Mouse (Mus musculus): ENCODE data around the gene Cela2a. TPM values are rescaled to one million over a fixed set of nuclear protein-coding genes. Genes with fewer than 3 reads are reported as not detected.

Gene Cela2a
- total RNA-seq, 2 experiments from 2014 or later, result 0.56 to 1,571 TPM

- DNase-seq (ENCODE audit: low spot score in 2 of 2), result no peak
Observed at GRCm38 (mm10) chr4:141769501-141770160, 56.3 kb downstream of the Cela2a start.

DNA sequence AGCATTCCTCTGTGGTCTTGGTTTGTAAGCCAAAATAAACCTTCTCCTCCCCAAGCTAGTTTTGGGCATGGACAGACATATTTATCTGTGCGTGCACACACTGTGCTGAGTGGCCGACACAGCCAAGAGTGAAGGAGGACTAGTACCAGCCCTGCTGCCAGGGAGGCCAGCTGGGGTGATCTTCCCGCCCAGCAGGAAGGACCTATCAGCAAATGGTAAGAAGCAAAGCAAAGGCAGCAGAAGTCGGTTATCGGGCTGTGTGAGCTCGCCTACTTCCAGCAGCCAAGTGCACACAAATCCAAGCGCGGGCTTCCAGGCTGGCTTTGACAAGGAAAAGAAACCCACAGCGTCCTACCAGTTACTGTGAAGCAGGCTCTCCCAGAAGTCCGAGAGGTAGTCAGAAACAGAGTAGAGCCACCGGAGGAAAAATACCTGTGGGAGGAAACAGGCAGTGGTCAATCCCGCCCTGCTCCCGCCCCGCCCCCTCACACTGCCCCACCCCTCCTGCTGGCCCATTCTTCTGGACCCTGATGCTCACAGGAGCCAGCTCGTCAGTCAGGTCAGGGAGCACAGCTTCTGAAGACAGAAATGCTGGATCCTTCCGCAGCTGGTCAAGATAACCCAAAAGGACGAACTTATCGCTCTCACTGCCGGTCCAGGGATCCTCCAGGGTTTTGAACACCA is 58.5 kb downstream of the Cela2a start:
- no peak for DNase-seq (ENCODE audit: low spot score in 2 of 2)

DNA sequence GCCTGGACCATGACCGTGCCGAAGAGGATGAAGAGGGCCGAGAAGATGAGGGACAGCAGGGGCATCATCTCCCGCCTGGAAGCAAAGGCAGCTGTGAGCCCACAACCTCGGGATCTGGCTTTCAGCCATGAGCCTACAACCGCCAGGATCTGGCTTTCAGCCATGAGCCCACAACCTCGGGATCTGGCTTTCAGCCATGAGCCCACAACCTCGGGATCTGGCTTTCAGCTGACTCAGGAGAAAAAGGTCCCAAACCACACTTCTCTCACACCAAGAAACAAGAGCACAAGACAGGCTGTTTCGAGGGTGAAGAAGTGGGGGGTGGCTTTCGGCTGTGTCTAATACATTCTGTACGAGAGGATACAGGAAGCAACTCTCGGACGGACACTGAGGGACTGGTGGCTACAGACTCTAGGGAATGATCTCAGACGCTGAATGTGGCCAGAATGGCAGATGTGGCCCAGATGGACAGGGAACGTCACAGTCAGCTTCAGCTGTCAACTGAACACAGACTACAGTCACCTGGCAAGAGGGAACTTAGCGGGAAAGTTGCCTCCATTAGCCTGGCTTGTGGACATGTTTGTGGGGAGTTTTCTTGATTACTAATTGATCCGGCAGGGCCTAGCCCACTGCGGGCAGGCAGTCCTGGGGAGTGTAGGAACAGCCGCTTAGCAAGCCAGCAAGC is 59.1 kb downstream of the Cela2a start:
- no peak for DNase-seq (ENCODE audit: low spot score in 2 of 2)

DNA sequence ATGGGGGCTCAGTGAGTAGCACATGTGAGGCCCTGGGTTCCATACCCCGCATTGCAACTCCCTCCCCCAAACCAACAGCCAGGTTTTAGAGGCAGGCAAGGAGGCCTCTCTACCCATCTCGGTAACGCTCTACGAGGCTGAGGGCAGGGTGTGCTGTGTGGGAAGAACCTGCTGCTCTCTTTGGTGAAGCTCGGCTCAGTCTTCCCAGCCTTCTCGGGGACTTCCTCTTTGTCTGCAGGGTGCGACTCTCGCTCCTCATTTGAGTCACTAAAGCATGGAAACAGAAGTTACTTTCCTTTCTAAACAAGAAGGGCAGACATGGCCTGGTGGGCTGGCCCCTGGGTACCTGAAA is 59.7 kb downstream of the Cela2a start:
- DNase-seq (ENCODE audit: low spot score in 2 of 2), result no peak

DNA sequence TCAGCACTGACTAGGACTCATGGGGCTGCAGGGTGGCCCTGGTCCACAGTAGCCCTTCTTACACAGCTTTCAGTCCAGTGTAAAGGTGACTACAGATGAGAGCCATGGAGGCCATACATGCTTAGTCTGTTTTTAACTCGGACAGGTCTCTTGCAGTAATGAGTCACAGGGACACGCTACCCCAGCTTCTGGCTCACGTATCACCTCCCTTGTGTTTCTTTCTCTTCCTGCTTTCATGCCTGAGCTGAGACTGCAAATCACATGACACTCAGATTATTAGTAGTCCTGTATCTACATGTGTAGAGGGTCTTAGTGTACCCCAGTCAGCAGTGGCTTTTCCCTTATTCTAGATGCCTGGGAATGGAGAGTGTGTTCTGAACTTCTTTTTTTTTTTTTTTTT is 61.0 kb downstream of the Cela2a start:
- no peak for DNase-seq (ENCODE audit: low spot score in 2 of 2)

Other genes starting within 250 kb of the Cela2a start
- gene Fblim1, start 220.1 kb downstream of the Cela2a start, total RNA-seq (2021), result 10 to 100 TPM; 24.9 to 32.1 TPM
- 1 to 10 TPM; 3.7 to 3.8 TPM for gene Tmem82, start 207.5 kb downstream of the Cela2a start, total RNA-seq (2021)
- 1 to 10 TPM; 7.4 to 9.5 TPM for gene Slc25a34, start 202.3 kb downstream of the Cela2a start, total RNA-seq (2021)
- gene Plekhm2, start 161.3 kb downstream of the Cela2a start, total RNA-seq (2021), result 10 to 100 TPM; 55.5 to 60.5 TPM
- not detected for gene Rsc1a1, start 140.6 kb downstream of the Cela2a start, total RNA-seq (2021)
- gene Ddi2, start 102.7 kb downstream of the Cela2a start, total RNA-seq (2021), result 10 to 100 TPM; 51.8 to 56.0 TPM
- 10 to 100 TPM in 1 of 2 experiments, 1 to 10 TPM in 1; 4.9 to 13.6 TPM for gene Agmat, start 79.5 kb downstream of the Cela2a start, total RNA-seq (2021)
- gene Dnajc16, start 35.2 kb downstream of the Cela2a start, total RNA-seq (2021), result 10 to 100 TPM; 19.8 to 20.1 TPM
- gene Casp9, start 32.5 kb downstream of the Cela2a start, total RNA-seq (2021), result 10 to 100 TPM; 31.5 to 32.4 TPM
- gene Ctrc, start 20.2 kb upstream of the Cela2a start, total RNA-seq (2021), result 10 to 100 TPM in 1 of 2 experiments, not detected in 1; 54.8 TPM
- 10 to 100 TPM; 36.3 to 37.1 TPM for gene Efhd2, start 48.8 kb upstream of the Cela2a start, total RNA-seq (2021)
- 1 to 10 TPM; 1.4 to 2.0 TPM for gene Fhad1, start 188.9 kb upstream of the Cela2a start, total RNA-seq (2021)

Measured in adrenal gland, postnatal 4 days (tissue).